Mouse (Mus musculus): ENCODE data around the gene Olfr530.

The Olfr530 gene

GRCm38 (mm10) chr7:140376231-140376630, at the start of gene Olfr530:
Gene Olfr530, minus strand, starts transcription at chr7:140376331.
- no peak for DNase-seq (ENCODE audit: low read depth, low spot score)

- DNase-seq (ENCODE audit: low read depth, low spot score), result no peak
These were observed 45.4 kb upstream of the Olfr530 start, which contains the start of gene Olfr532 for GRCm38 (mm10) chr7:140421539-140421938. Gene Olfr532, minus strand, starts transcription at chr7:140421639.

GRCm38 (mm10) chr7:140402818-140403217, 26.7 kb upstream of the Olfr530 start, which contains the start of gene Olfr531:
Gene Olfr531, minus strand, starts transcription at chr7:140402918.
- no peak for DNase-seq (ENCODE audit: low read depth, low spot score)

DNA sequence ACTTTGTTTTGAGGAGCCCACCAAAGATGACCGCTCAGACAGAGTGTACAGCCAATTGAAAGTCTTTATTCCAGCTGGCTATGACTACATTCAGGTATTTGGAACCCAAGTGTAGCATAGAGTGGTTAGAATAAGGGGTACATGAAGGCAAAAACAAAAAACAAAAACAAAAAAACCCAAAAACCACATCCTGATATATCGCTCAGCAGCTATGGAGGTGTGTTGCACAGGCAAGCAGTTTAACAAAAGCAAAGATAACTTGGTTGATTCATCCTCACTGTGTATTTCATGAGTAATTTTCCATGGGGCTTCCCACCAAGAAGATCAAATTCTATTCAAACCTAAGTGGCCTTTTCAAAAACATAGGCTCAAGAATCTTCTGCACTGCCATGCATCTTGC, 780 bp upstream of the Olfr530 start:
- DNase-seq (ENCODE audit: low read depth, low spot score), result no peak

DNA sequence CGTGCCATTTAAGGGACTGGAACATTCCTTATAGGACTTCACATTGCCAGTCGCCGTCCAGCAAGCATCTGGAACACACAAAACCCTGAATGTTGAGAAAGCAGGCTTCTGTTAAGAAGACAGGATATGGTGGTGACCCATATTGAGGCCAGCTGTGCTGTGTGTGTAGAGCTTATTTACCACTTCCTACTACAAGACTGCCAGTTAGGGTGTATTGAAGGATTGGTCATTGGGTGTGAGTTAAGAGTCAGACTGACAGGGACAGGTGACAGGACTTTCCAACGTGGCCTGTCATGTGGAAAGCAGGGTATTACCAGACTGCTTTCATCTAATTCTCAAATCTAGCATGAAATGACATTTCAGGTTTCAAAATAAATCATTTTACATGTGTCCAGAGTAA, 1.8 kb downstream of the Olfr530 start:
- DNase-seq (ENCODE audit: low read depth, low spot score), result no peak

- DNase-seq (ENCODE audit: low read depth, low spot score), result no peak
These were observed 14.6 kb downstream of the Olfr530 start, which contains the start of gene Olfr60 for GRCm38 (mm10) chr7:140361571-140361970. Gene Olfr60, minus strand, starts transcription at chr7:140361671.

DNA sequence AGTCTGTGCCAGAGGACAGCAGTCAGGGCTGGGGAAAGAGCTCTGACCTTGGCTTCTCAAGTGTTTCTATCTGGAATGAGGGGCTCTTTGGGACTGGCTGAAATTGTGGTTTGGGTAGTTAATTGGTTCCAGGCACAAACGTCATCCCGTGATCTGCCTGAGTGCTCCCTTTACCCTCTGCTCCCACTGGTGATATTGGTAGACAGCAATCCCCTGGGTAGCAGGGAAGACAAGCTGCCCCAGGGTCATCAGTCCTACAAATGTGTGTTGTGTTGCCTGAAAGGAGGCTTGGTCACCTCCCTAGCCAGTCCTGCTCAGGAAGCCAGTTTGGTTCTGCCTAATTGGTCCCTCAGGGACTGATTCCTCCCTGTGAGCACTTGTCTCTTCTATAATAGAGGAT, 42.4 kb downstream of the Olfr530 start, which contains the start of gene Olfr527:
Gene Olfr527 (plus strand): TSS at position 301 of the 400 bp plus-strand sequence.
- no peak for DNase-seq (ENCODE audit: low read depth, low spot score)

DNA sequence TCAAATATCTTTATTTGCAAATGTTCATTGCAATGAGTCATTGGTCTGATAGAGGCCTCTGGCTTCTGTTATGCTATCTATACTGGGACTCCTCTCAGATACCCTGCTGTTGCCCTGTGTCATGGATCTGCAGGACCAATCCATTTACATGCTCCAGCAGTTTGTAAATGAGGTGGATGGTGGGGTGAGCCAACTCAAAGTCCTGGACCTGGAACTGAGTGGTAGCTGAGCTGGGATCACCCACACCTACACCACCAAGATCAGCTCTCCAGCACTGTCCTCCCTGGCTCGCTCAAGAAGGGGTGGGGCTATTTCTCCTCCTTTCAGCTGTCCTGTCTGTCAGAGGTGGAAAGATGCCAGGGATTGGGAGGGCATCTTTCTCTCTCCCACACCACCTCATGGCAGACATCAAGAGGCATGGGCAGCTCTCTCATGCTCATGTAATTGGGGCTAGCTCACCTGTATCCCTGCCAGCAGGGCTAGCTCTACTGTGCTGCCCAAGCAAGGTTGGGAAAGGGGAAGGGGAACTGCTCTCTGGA, 46.3 kb downstream of the Olfr530 start:
- DNase-seq (ENCODE audit: low read depth, low spot score), result no peak
